Mouse (Mus musculus) myocyte (in vitro differentiated cells): ENCODE results near the gene Bcdin3d. TPM values are rescaled to one million over a fixed set of nuclear protein-coding genes. Genes with fewer than 3 reads are reported as not detected.
A peak's percentile ranks its signal among the peaks of the same experiment; 100 is the strongest.

Experiments
- H3K27me3 ChIP-seq: one replicate; pipeline ENCODE4 v1.6.1; 2011; ENCODE audit not compliant: control insufficient read depth, insufficient read depth, insufficient read length
- H3K36me3 ChIP-seq: one replicate; pipeline ENCODE4 v1.6.1; 2011; ENCODE audit not compliant: control insufficient read depth, insufficient read depth
- H3K4me2 ChIP-seq: one replicate; pipeline ENCODE4 v1.6.1; 2011; ENCODE audit warnings: low read depth, control low read depth
- H3K4me3 ChIP-seq: one replicate; pipeline ENCODE4 v1.5.1; 2011; ENCODE audit warnings: mild to moderate bottlenecking, control low read depth, moderate library complexity
- H3K79me2 ChIP-seq: one replicate; pipeline ENCODE4 v1.6.1; 2011; ENCODE audit not compliant: control insufficient read depth, insufficient read depth
- H3ac ChIP-seq: one replicate; pipeline ENCODE4 v1.6.1; 2011; ENCODE audit not compliant: control insufficient read depth, insufficient read length
- CEBPB ChIP-seq: IDR thresholded peaks from 2 replicates; pipeline ENCODE4 v1.6.1; 2011; ENCODE audit warnings: mild to moderate bottlenecking, moderate library complexity; ENCODE audit not compliant: poor library complexity, insufficient read depth, severe bottlenecking
- E2F4 ChIP-seq: IDR thresholded peaks from one replicate; pipeline ENCODE4 v1.6.1; 2011; ENCODE audit warnings: mild to moderate bottlenecking, control low read depth, moderate library complexity; ENCODE audit not compliant: insufficient read depth
- MAX ChIP-seq: IDR thresholded peaks from one replicate; pipeline ENCODE4 v1.6.1; 2011; ENCODE audit warnings: low read depth, mild to moderate bottlenecking, control low read depth
- MYOD1 ChIP-seq, 3 experiments: IDR thresholded peaks; one replicate each; pipeline ENCODE4 v1.6.1; 2011; ENCODE audit warnings: control low read depth in 2 of 3, low read depth in 2 of 3, mild to moderate bottlenecking in 2 of 3, moderate library complexity in 1 of 3; ENCODE audit not compliant: insufficient read length in 2 of 3, control insufficient read depth in 1 of 3
- MYOG ChIP-seq, 3 experiments: IDR thresholded peaks; one replicate each; pipeline ENCODE4 v1.6.1; 2011; ENCODE audit warnings: control low read depth in 2 of 3, low read depth in 2 of 3, mild to moderate bottlenecking in 2 of 3; ENCODE audit not compliant: insufficient read length in 2 of 3, control insufficient read depth in 1 of 3, insufficient read depth in 1 of 3
- POLR2A ChIP-seq: IDR thresholded peaks from one replicate; pipeline ENCODE4 v1.6.1; 2011; ENCODE audit warnings: low read depth, mild to moderate bottlenecking, control low read depth, moderate library complexity; ENCODE audit not compliant: insufficient read length
- POLR2AphosphoS2 ChIP-seq: IDR thresholded peaks from one replicate; pipeline ENCODE4 v1.6.1; 2011; ENCODE audit warnings: low read depth, control low read depth; ENCODE audit not compliant: insufficient read length
- REST ChIP-seq: IDR thresholded peaks from one replicate; pipeline ENCODE4 v1.6.1; 2011; ENCODE audit warnings: mild to moderate bottlenecking, control low read depth, moderate library complexity; ENCODE audit not compliant: insufficient read depth, insufficient read length
- SRF ChIP-seq: IDR thresholded peaks from one replicate; pipeline ENCODE4 v1.6.1; 2011; ENCODE audit warnings: low read depth; ENCODE audit not compliant: control insufficient read depth, insufficient read length
- TCF12 ChIP-seq: IDR thresholded peaks from one replicate; pipeline ENCODE4 v1.6.1; 2011; ENCODE audit warnings: mild to moderate bottlenecking, control low read depth; ENCODE audit not compliant: poor library complexity, insufficient read depth, severe bottlenecking
- TCF3 ChIP-seq: IDR thresholded peaks from one replicate; pipeline ENCODE4 v1.6.1; 2011; ENCODE audit warnings: low read depth, control low read depth; ENCODE audit not compliant: insufficient read length
- USF1 ChIP-seq: IDR thresholded peaks from one replicate; pipeline ENCODE4 v1.6.1; 2011; ENCODE audit warnings: low read depth, mild to moderate bottlenecking, control low read depth, moderate library complexity
- polyA plus RNA-seq: library from polyadenylated mRNA; unstranded; fragments of >200 nt; fragmentation: generic; extraction: Trizol; gene quantifications from one replicate; pipeline ENCODE4 v1.2.1, GENCODE M21; 2012; ENCODE audit warnings: missing spikeins

Bcdin3d gene
- polyA plus RNA-seq, 1 experiment, result 11.8 TPM

DNA sequence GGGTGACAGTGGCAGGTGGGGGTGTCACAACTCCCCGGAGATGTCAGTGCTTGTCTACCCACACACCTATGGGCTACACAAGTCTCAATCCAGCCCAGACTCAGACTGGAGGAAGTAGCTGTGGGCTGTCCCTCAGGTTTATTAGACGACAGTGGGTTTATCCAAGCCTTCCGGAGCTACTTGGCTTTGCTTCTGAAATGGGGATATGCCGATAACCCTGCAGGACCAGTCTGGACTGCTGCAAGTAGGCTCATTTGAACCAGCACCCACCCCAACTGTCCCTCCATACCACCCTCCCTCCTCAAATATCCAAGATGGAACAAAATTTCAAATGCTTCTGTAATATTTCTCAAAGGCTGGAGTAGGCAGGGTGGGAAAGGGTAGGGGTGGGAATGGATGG, 23.8 kb upstream of the Bcdin3d start:
- no peak overlapping the region for H3K4me2 ChIP-seq
- H3K27me3 ChIP-seq, result no peaks in the 10 kb centered on the region
- H3K36me3 ChIP-seq, result no peaks in the 10 kb centered on the region
- no peak overlapping the region for H3ac ChIP-seq
- TF ChIP-seq POLR2A (no peak), USF1 (no peak), POLR2AphosphoS2 (no peak), CEBPB (no peak), MYOD1 (IDR thresholded peaks at IDR 0.05; ENCODE audit: control insufficient read depth in 1 of 3, insufficient read length in 2 of 3, low read depth in 2 of 3) (no peak), MAX (no peak), REST (no peak), SRF (no peak), E2F4 (no peak), TCF12 (no peak), TCF3 (no peak), MYOG (IDR thresholded peaks at IDR 0.05; ENCODE audit: control insufficient read depth in 1 of 3, insufficient read depth in 1 of 3, insufficient read length in 2 of 3, low read depth in 2 of 3) (no peak)
- H3K4me3 ChIP-seq, result no peak overlapping the region
- H3K79me2 ChIP-seq, result no peaks in the 10 kb centered on the region

DNA sequence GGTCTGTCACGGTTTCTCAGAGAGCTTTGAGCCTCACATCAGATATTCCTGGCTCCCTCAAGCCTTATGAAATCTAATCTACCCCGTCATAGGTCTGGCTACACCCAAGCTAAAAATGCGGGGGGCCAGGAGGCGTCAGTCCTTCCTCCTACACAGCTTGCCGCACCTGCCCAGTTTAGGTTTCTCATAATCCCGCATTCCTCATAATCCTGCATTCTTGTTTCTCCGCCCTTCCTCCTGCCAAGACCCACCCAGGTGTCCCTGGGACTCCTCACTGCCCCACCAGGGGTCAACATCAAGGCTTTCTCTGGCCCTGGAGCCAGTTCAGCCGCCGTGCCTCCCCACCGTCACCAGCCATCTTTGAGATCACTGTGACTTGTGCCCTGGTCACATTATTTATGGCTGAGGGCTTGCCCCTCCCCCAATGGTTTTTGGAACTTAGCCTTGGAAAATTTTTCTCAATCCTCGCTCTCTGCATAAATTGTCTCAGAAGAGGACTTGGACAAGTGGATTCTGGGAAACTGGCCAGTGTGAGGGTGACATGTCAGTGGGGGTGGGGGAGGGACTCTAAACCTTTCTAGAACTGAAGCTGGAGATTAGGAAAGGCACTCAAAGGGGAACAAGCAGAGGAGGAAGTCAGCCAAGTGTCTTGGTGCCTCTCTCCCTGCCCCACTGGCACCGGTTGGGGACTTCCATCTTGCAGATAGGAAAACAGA, 23.2 kb upstream of the Bcdin3d start:
- no peak overlapping the region for H3ac ChIP-seq
- no peak overlapping the region for H3K4me3 ChIP-seq
- H3K27me3 ChIP-seq, result no peaks in the 10 kb centered on the region
- TF ChIP-seq CEBPB (no peak), MYOD1 (IDR thresholded peaks at IDR 0.05; ENCODE audit: control insufficient read depth in 1 of 3, insufficient read length in 2 of 3, low read depth in 2 of 3) (peak in 1 of 3 experiments; percentile 29)
- no peaks in the 10 kb centered on the region for H3K79me2 ChIP-seq
- H3K36me3 ChIP-seq, result no peaks in the 10 kb centered on the region
- peak overlapping the region; percentile 60 for H3K4me2 ChIP-seq

DNA sequence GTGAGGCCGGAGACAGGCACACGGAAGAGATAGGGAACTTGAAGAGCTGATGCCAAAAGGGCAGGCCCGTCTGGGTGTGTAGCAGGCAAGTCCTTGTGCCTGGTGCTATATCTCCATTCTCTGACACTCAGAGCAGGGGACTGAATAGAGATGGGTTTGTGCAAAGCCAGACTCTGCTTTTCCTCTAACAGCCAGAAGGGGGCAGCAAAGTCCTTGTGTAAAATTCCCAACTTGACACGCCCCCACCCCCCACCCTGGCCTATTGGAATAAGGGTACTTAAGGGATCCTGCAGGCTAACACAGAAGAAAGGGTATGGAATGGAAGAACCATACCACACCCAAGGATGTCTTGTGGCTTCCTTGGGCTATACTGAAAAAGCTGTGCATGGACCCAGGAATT, 22.5 kb upstream of the Bcdin3d start:
- peak overlapping the region; percentile 60 for H3K4me2 ChIP-seq
- TF ChIP-seq MAX (no peak), MYOD1 (IDR thresholded peaks at IDR 0.05; ENCODE audit: control insufficient read depth in 1 of 3, insufficient read length in 2 of 3, low read depth in 2 of 3) (no peak), E2F4 (no peak)
- no peaks in the 10 kb centered on the region for H3K79me2 ChIP-seq
- H3K4me3 ChIP-seq, result no peak overlapping the region
- no peaks in the 10 kb centered on the region for H3K27me3 ChIP-seq
- no peak overlapping the region for H3ac ChIP-seq
- H3K36me3 ChIP-seq, result no peaks in the 10 kb centered on the region

DNA sequence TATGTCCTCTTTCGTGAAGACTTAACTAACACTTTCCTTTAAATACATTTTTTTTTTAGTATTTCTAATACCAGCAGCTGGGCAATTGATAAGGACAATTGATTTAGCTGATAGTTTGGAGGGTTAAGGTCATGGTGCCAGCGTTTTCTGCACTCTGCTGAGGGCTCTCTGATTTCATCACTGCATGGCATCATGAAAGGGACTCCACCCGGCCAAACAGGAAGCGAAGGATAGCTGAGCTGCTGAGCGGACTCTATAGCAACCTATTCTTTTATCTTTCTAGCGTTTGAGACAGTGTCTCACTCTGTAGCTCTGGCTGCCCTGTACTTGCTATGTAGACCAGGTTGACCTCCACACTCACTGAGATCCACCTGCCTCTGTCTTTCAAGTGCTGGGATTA, 10.2 kb upstream of the Bcdin3d start:
- no peak for TF ChIP-seq POLR2A
- peak in 2 of 3 experiments; percentile 28 to 62 for TF ChIP-seq MYOD1 (IDR thresholded peaks at IDR 0.05; ENCODE audit: control insufficient read depth in 1 of 3, insufficient read length in 2 of 3, low read depth in 2 of 3)
- Histone ChIP-seq H3K27me3 (no peaks in the 10 kb centered on the region), H3K4me2 (no peak overlapping the region), H3K4me3 (no peak overlapping the region), H3ac (no peak overlapping the region), H3K36me3 (no peaks in the 10 kb centered on the region), H3K79me2 (no peaks in the 10 kb centered on the region)

DNA sequence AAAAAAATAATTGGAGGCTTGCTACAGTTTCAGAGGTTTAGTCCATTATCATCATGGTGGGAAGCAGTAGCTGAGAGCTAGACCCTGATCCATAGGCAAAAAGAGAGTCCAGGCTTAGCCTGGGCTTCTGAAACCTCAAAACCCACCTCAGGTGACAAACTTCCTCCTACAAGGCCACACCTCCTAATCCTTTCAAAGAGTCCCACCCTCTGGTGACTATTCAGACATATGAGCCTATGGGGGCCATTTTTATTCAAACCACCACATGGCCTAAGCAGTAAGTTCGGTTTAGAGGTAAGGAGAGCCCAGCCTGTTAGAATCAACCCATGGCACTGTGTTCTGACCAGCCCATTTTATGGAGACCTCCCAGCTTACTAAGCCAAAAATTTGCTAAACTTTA, 1.3 kb upstream of the Bcdin3d start:
- Histone ChIP-seq H3K36me3 (no peaks in the 10 kb centered on the region), H3ac (no peak overlapping the region), H3K4me3 (no peak overlapping the region), H3K79me2 (peaks cover 12% of the 10 kb centered on the region), H3K4me2 (no peak overlapping the region), H3K27me3 (no peaks in the 10 kb centered on the region)
- no peak for TF ChIP-seq POLR2A
- TF ChIP-seq TCF12, result no peak
- TF ChIP-seq USF1, result no peak
- TF ChIP-seq MYOG (IDR thresholded peaks at IDR 0.05; ENCODE audit: control insufficient read depth in 1 of 3, insufficient read depth in 1 of 3, insufficient read length in 2 of 3, low read depth in 2 of 3), result no peak
- no peak for TF ChIP-seq E2F4
- no peak for TF ChIP-seq MAX
- TF ChIP-seq MYOD1 (IDR thresholded peaks at IDR 0.05; ENCODE audit: control insufficient read depth in 1 of 3, insufficient read length in 2 of 3, low read depth in 2 of 3), result no peak
- no peak for TF ChIP-seq POLR2AphosphoS2
- no peak for TF ChIP-seq REST
- no peak for TF ChIP-seq CEBPB
- no peak for TF ChIP-seq TCF3
- no peak for TF ChIP-seq SRF
